Mouse (Mus musculus): Measurements from ENCODE around the gene Dcst2. TPM values are rescaled to one million over a fixed set of nuclear protein-coding genes. Genes with fewer than 3 reads are reported as not detected.

Gene Dcst2
- total RNA-seq, 2 experiments from 2014 or later: 0.34 to 0.35 TPM

- DNase-seq (ENCODE audit: low spot score in 2 of 2): no peak
Observed at GRCm38 (mm10) chr3:89422556-89423205, 60.9 kb downstream of the Dcst2 start.

GRCm38 (mm10) chr3:89424416-89425140, 62.8 kb downstream of the Dcst2 start:
- intact Hi-C loops (cut with DNase I): no loop called here

More at GRCm38 (mm10) chr3:89422556-89423205, 60.9 kb downstream of the Dcst2 start:
- intact Hi-C loops (cut with DNase I): no loop called here

GRCm38 (mm10) chr3:89425141-89425525, 63.4 kb downstream of the Dcst2 start:
- intact Hi-C loops (cut with DNase I): no loop called here
- DNase-seq (ENCODE audit: low spot score in 2 of 2): no peak

More at GRCm38 (mm10) chr3:89424416-89425140, 62.8 kb downstream of the Dcst2 start:
- no peak for DNase-seq (ENCODE audit: low spot score in 2 of 2)

DNA sequence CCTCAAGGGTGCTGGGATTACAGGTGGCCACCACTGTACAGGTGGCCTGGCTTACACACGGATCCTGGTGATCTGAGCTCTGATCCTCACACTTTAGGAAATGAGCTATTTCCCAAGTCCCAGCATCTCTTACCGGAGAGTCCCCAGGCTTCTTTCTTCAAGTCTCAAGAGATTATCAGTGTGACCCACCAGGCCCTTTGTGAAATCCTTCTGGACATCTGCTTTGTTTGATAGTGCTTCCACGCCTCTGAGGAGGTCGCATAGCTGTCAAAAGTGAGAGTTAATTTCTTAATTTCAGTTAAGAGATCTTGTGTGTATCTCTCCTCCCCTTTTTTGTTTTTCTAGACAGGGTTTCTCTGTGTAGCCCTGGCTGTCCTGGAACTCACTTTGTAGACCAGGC, 64.1 kb downstream of the Dcst2 start:
- intact Hi-C loops (cut with DNase I): no loop called here
- DNase-seq (ENCODE audit: low spot score in 2 of 2): no peak

Other genes with a start within 250 kb of the Dcst2 start
- gene Pklr, start 225.8 kb upstream of the Dcst2 start, total RNA-seq (2021): not detected
- gene Hcn3, start 201.8 kb upstream of the Dcst2 start, total RNA-seq (2021): 10 to 100 TPM; 20.4 to 25.1 TPM
- gene Clk2, start 197.2 kb upstream of the Dcst2 start, total RNA-seq (2021): 10 to 100 TPM; 46.7 TPM
- 10 to 100 TPM; 77.0 to 79.2 TPM for gene Scamp3, start 184.5 kb upstream of the Dcst2 start, total RNA-seq (2021)
- gene Fam189b, start 178.8 kb upstream of the Dcst2 start, total RNA-seq (2021): 10 to 100 TPM; 73.5 to 77.2 TPM
- 10 to 100 TPM; 63.4 to 66.7 TPM for gene Gba, start 159.0 kb upstream of the Dcst2 start, total RNA-seq (2021)
- gene Thbs3, start 146.8 kb upstream of the Dcst2 start, total RNA-seq (2021): 10 to 100 TPM; 23.5 to 27.0 TPM
- gene Mtx1, start 134.9 kb upstream of the Dcst2 start, total RNA-seq (2021): 100 to 1,000 TPM in 1 of 2 experiments, 10 to 100 TPM in 1; 96.9 to 107 TPM
- 1 to 10 TPM in 1 of 2 experiments, under 1 TPM in 1; 0.42 to 1.0 TPM for gene Muc1, start 132.9 kb upstream of the Dcst2 start, total RNA-seq (2021)
- 10 to 100 TPM; 74.5 to 86.3 TPM for gene Krtcap2, start 116.0 kb upstream of the Dcst2 start, total RNA-seq (2021)
- 100 to 1,000 TPM; 102 to 105 TPM for gene Trim46, start 115.7 kb upstream of the Dcst2 start, total RNA-seq (2021)
- gene Dpm3, start 102.6 kb upstream of the Dcst2 start, total RNA-seq (2021): 10 to 100 TPM; 50.8 to 53.0 TPM
- gene Slc50a1, start 91.4 kb upstream of the Dcst2 start, total RNA-seq (2021): 10 to 100 TPM; 25.7 to 30.5 TPM
- 1 to 10 TPM; 4.0 to 5.9 TPM for gene Efna1, start 80.8 kb upstream of the Dcst2 start, total RNA-seq (2021)
- 10 to 100 TPM; 48.5 to 49.6 TPM for gene Efna3, start 39.0 kb upstream of the Dcst2 start, total RNA-seq (2021)
- under 1 TPM; 0.29 to 0.61 TPM for gene Efna4, start 23.9 kb upstream of the Dcst2 start, total RNA-seq (2021)
- gene Adam15, start 12.0 kb upstream of the Dcst2 start, total RNA-seq (2021): 10 to 100 TPM; 95.0 TPM
- gene Dcst1, start 3.3 kb downstream of the Dcst2 start, total RNA-seq (2021): under 1 TPM in 1 of 2 experiments, not detected in 1; 0.23 TPM
- 1 to 10 TPM; 8.0 to 9.1 TPM for gene Zbtb7b, start 32.8 kb downstream of the Dcst2 start, total RNA-seq (2021)
- 1 to 10 TPM; 1.6 to 4.0 TPM for gene Lenep, start 40.8 kb downstream of the Dcst2 start, total RNA-seq (2021)
- 10 to 100 TPM; 30.6 to 31.4 TPM for gene Flad1, start 49.9 kb downstream of the Dcst2 start, total RNA-seq (2021)
- gene Cks1b, start 56.4 kb downstream of the Dcst2 start, total RNA-seq (2021): 1 to 10 TPM; 3.5 to 4.0 TPM
- gene Shc1, start 56.5 kb downstream of the Dcst2 start, total RNA-seq (2021): 10 to 100 TPM; 12.6 to 14.5 TPM
- gene Pygo2, start 68.2 kb downstream of the Dcst2 start, total RNA-seq (2021): 10 to 100 TPM; 52.7 to 60.6 TPM
- gene Pbxip1, start 74.7 kb downstream of the Dcst2 start, total RNA-seq (2021): 10 to 100 TPM; 39.5 to 40.3 TPM
- gene Pmvk, start 92.6 kb downstream of the Dcst2 start, total RNA-seq (2021): 10 to 100 TPM; 33.6 to 36.8 TPM
- gene Kcnn3, start 158.2 kb downstream of the Dcst2 start, total RNA-seq (2021): 10 to 100 TPM; 21.7 to 22.3 TPM